ENCODE assay signal across 24 mouse cellular contexts in the genomic region with DNA sequence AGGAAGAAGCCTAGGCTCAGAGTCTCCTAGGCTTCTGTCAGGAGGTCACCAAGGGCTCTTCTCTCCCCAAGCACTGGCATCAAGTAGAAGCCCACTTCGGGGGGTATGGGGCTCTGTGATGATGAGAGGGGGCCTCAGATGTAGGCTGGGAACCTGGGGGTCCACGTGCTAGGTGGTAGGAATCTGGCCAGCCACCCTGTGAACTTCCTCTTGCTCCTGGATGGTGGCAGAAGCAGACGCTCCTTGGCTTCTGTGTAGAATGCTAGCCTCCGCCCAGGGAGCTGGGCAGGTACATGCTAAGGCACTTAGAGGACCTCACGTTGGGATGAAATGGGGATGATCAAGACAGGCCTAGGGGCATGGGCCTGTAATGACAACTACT. TPM values are rescaled to one million over a fixed set of nuclear protein-coding genes. Genes with fewer than 3 reads are reported as not detected.
DNase-seq lines count a peak whose midpoint lies in the region; ATAC-seq and TF ChIP-seq lines count a peak whose summit lies in the region.
"Had no signal": no experiment of that assay in that cellular context is flagged by ENCODE, and none has a peak within 500 bp of the region (broad histone marks: within the 10 kb centered on the region; RNA-seq: fewer than 3 reads in every experiment).

No protein-coding gene starts in this region.

- TF ChIP-seq RAD21 in CH12.LX (IDR thresholded peaks at IDR 0.05; ENCODE audit: low read depth, low read length): no peak

- no peak overlapping the region for H3K9ac ChIP-seq in neural tube, embryonic 11.5 days (ENCODE audit: low read length)
- peak overlapping the region; percentile 27 for H3K9ac ChIP-seq in CH12.LX (ENCODE audit: insufficient read depth, low read depth)
- no peak overlapping the region for H3K9ac ChIP-seq in stomach, postnatal 0 days (ENCODE audit: low read length)
- H3K9ac ChIP-seq: hindbrain, embryonic 12.5 days; limb, embryonic 13.5 days; liver, embryonic 13.5 days; lung, embryonic 14.5 days; neural tube, embryonic 13.5 days; stomach, embryonic 15.5 days had no signal

- H3K9me3 ChIP-seq in neural tube, embryonic 11.5 days (ENCODE audit: control insufficient read depth, low read length): no peaks in the 10 kb centered on the region
- H3K9me3 ChIP-seq in CH12.LX (replicated peaks; ENCODE audit: low read length): peaks cover 6% of the 10 kb centered on the region
- no peaks in the 10 kb centered on the region for H3K9me3 ChIP-seq in stomach, postnatal 0 days (ENCODE audit: control insufficient read depth, low read length)
- H3K9me3 ChIP-seq: forebrain, embryonic 10.5 days; hindbrain, embryonic 12.5 days; neural tube, embryonic 13.5 days; stomach, embryonic 15.5 days had no signal

- dilution Hi-C loops in CH12.LX (cut with MboI; ENCODE audit: extremely low pct_ligation_motif_present, extremely low pct_unique_long_range_greater_than_20kb, low sequenced_read_pairs): no loop called here

- H3K79me2 ChIP-seq in CH12.LX (replicated peaks; ENCODE audit: control insufficient read depth, extremely low read depth, insufficient read depth, poor library complexity, severe bottlenecking): no peaks in the 10 kb centered on the region
- peaks cover 61% of the 10 kb centered on the region for H3K79me2 ChIP-seq in macrophage (ENCODE audit: inconsistent target)

- no peak overlapping the region for H3K27ac ChIP-seq in neural tube, embryonic 11.5 days (ENCODE audit: low read depth, low read length)
- H3K27ac ChIP-seq in CH12.LX (ENCODE audit: insufficient read depth, low read depth): peak overlapping the region; percentile 68
- H3K27ac ChIP-seq in macrophage: peak overlapping the region; percentile 33
- no peak overlapping the region for H3K27ac ChIP-seq in stomach, postnatal 0 days (replicated peaks)
- H3K27ac ChIP-seq: forebrain, embryonic 10.5 days; hindbrain, embryonic 12.5 days; limb, embryonic 13.5 days; liver, embryonic 13.5 days; neural tube, embryonic 13.5 days; stomach, embryonic 15.5 days had no signal

- 88% methylated on average over 5 of the region's 5 CpGs for WGBS in neural tube, embryonic 11.5 days
- WGBS in macrophage (ENCODE audit: missing documents): 69% methylated on average over 5 of the region's 5 CpGs
- WGBS in stomach, postnatal 0 days: 73% methylated on average over 5 of the region's 5 CpGs

- H3K36me3 ChIP-seq in neural tube, embryonic 11.5 days (ENCODE audit: control insufficient read depth, insufficient read depth, low read length): no peaks in the 10 kb centered on the region
- H3K36me3 ChIP-seq in CH12.LX (replicated peaks in 1 of 2; ENCODE audit: control insufficient read depth in 1 of 2, insufficient read depth in 1 of 2, low read length in 1 of 2) (peaks cover 0 to 38% of the 10 kb centered on the region in 2 experiments), macrophage (ENCODE audit: inconsistent target) (peaks cover 65% of the 10 kb centered on the region)
- H3K36me3 ChIP-seq in stomach, postnatal 0 days (ENCODE audit: control insufficient read depth, insufficient read depth, low read length): no peaks in the 10 kb centered on the region; the same call in 1 of the 2 replicates
- H3K36me3 ChIP-seq: limb, embryonic 13.5 days; stomach, embryonic 15.5 days had no signal

- no peak for TF ChIP-seq EP300 in CH12.LX (IDR thresholded peaks at IDR 0.05; ENCODE audit: low read length)
- no peak for TF ChIP-seq EP300 in stomach, postnatal 0 days (optimal IDR thresholded peaks at IDR 0.05)

- TF ChIP-seq CTCF in CH12.LX (conservative IDR thresholded peaks at IDR 0.05 in 1 of 2, IDR thresholded peaks at IDR 0.05 in 1 of 2; ENCODE audit: low read depth in 2 of 2, low read length in 2 of 2): no peak
- TF ChIP-seq CTCF in stomach, postnatal 0 days (IDR thresholded peaks at IDR 0.05; ENCODE audit: low read depth): no peak

- no peak overlapping the region for H3K4me2 ChIP-seq in neural tube, embryonic 11.5 days (ENCODE audit: low read depth)
- peak overlapping the region; percentile 52 for H3K4me2 ChIP-seq in CH12.LX (ENCODE audit: insufficient read depth, low read depth, poor library complexity, severe bottlenecking)
- H3K4me2 ChIP-seq in stomach, postnatal 0 days (replicated peaks; ENCODE audit: low read depth): no peak overlapping the region
- H3K4me2 ChIP-seq: heart, embryonic 11.5 days; hindbrain, embryonic 12.5 days; limb, embryonic 13.5 days; liver, embryonic 13.5 days; lung, embryonic 14.5 days; neural tube, embryonic 13.5 days; stomach, embryonic 15.5 days had no signal

- in situ Hi-C loops in CH12.LX (cut with MboI; ENCODE audit: low pct_ligation_motif_present, low pct_unique_long_range_greater_than_20kb, low sequenced_read_pairs): no loop called here

- TF ChIP-seq POLR2A in CH12.LX (IDR thresholded peaks at IDR 0.05; ENCODE audit: low read depth, low read length): no peak

- H3K27me3 ChIP-seq in neural tube, embryonic 11.5 days (ENCODE audit: control insufficient read depth, insufficient read depth, low read length): no peaks in the 10 kb centered on the region
- H3K27me3 ChIP-seq in CH12.LX (replicated peaks): no peaks in the 10 kb centered on the region
- no peaks in the 10 kb centered on the region for H3K27me3 ChIP-seq in stomach, postnatal 0 days (ENCODE audit: control insufficient read depth, insufficient read depth, low read length)
- H3K27me3 ChIP-seq: hindbrain, embryonic 12.5 days; limb, embryonic 13.5 days; liver, embryonic 13.5 days; neural tube, embryonic 13.5 days; Patski; stomach, embryonic 15.5 days had no signal

- DNase-seq in heart, adult 11 months: peak; percentile 91
- DNase-seq in heart, adult 9 months (ENCODE audit: low spot score in 2 of 2): no peak
- DNase-seq in neural tube, embryonic 11.5 days (ENCODE audit: low spot score): peak; percentile 2
- no peak for DNase-seq in neural tube, embryonic 10.5 days (ENCODE audit: extremely low spot score, low spot score)
- no peak for DNase-seq in CH12.LX (ENCODE audit: extremely low read depth)
- DNase-seq in stomach, postnatal 0 days (ENCODE audit: low spot score): no peak
- DNase-seq: adrenal gland, postnatal 36 days; kidney, postnatal 14 days; layer of hippocampus, postnatal 36 days; liver, embryonic 13.5 days; lung, embryonic 14.5 days; lung, postnatal 36 days; midbrain, embryonic 14.5 days; retina, postnatal 1 day; right cerebral cortex, postnatal 25 days had no signal

- H3K4me3 ChIP-seq in neural tube, embryonic 11.5 days (ENCODE audit: low read depth, low read length): no peak overlapping the region
- H3K4me3 ChIP-seq in CH12.LX (replicated peaks in 1 of 3; ENCODE audit: low read depth in 2 of 3, low read length in 2 of 3, poor library complexity in 1 of 3) (peak overlapping the region in 1 of 3 experiments; percentile 25), macrophage (ENCODE audit: inconsistent target) (no peak overlapping the region)
- H3K4me3 ChIP-seq in stomach, postnatal 0 days (ENCODE audit: low read depth, low read length): no peak overlapping the region
- H3K4me3 ChIP-seq: forebrain, embryonic 10.5 days; hindbrain, embryonic 12.5 days; limb, embryonic 13.5 days; liver, embryonic 13.5 days; neural tube, embryonic 13.5 days; stomach, embryonic 15.5 days had no signal

- no peak for ATAC-seq in neural tube, embryonic 11.5 days (ENCODE audit: insufficient read depth, low FRiP score, low TSS enrichment)
- ATAC-seq in stomach, postnatal 0 days (ENCODE audit: low FRiP score, low TSS enrichment): no peak
- ATAC-seq: Patski had no signal

- no peaks in the 10 kb centered on the region for H3K4me1 ChIP-seq in neural tube, embryonic 11.5 days (ENCODE audit: control insufficient read depth, insufficient read depth, low read length)
- peaks cover 45 to 79% of the 10 kb centered on the region in 2 experiments for H3K4me1 ChIP-seq in CH12.LX (ENCODE audit: control insufficient read depth in 1 of 2, insufficient read depth in 2 of 2)
- peaks cover 4% of the 10 kb centered on the region; the same call in 1 of the 2 replicates for H3K4me1 ChIP-seq in stomach, postnatal 0 days (replicated peaks; ENCODE audit: control insufficient read depth, insufficient read depth)
- H3K4me1 ChIP-seq: hindbrain, embryonic 12.5 days had no signal

RNA-seq across cellular contexts. Expression of a gene that starts 26.5 kb away (rescaled TPM):
- polyA plus RNA-seq in neural tube, embryonic 11.5 days (2014; fragmentation: Nextera tagmentation; extraction: Ambion mirVana): 90.5 TPM in 2 replicates
- 61.8 and 75.8 TPM in 2 replicates for total RNA-seq in CH12.LX (2012; rRNA removed)
- total RNA-seq in CH12.LX (2014; rRNA removed): 80.7 and 84.6 TPM in 2 replicates
- 243 and 290 TPM in 2 replicates for polyA plus RNA-seq in CH12.LX (2012; ENCODE audit: insufficient read length, low read depth)
- total RNA-seq in macrophage (2018; cell fraction: chromatin; rRNA removed): 100 to 1,000 TPM in 25 of 26 experiments, 10 to 100 TPM in 1; 81.1 to 352 (median 282) TPM
- total RNA-seq in macrophage (2018; cell fraction: cytosol; rRNA removed): 100 to 1,000 TPM; 242 to 357 (median 310) TPM
- 100 to 1,000 TPM in 25 of 26 experiments, 10 to 100 TPM in 1; 98.7 to 332 (median 234) TPM for total RNA-seq in macrophage (2018; cell fraction: nucleus; rRNA removed)
- 282 to 582 TPM (median 340 TPM) in 3 replicates for polyA plus RNA-seq in macrophage (2018)
- polyA plus RNA-seq in stomach, postnatal 0 days (2015; fragmentation: Nextera tagmentation; extraction: Ambion mirVana): 79.3 and 84.3 TPM in 2 replicates

RNA-seq across cellular contexts. Expression of a gene that starts 29.9 kb away (rescaled TPM):
- 5.6 and 6.6 TPM in 2 replicates for polyA plus RNA-seq in neural tube, embryonic 11.5 days (2014; fragmentation: Nextera tagmentation; extraction: Ambion mirVana)
- total RNA-seq in CH12.LX (2012; rRNA removed) (6.5 and 8.9 TPM in 2 replicates), CH12.LX (2014; rRNA removed) (3.5 and 5.0 TPM in 2 replicates)
- polyA plus RNA-seq in CH12.LX (2012; ENCODE audit: insufficient read length, low read depth) (6.8 and 8.8 TPM in 2 replicates), macrophage (2018) (250 to 450 TPM (median 359 TPM) in 3 replicates)
- total RNA-seq in macrophage (2018; cell fraction: chromatin; rRNA removed): 1,000 to 10,000 TPM in 1 of 26 experiments, 100 to 1,000 TPM in 23, 10 to 100 TPM in 2; 27.0 to 1,006 (median 669) TPM
- total RNA-seq in macrophage (2018; cell fraction: cytosol; rRNA removed): 100 to 1,000 TPM; 216 to 691 (median 376) TPM
- total RNA-seq in macrophage (2018; cell fraction: nucleus; rRNA removed): 1,000 to 10,000 TPM in 2 of 26 experiments, 100 to 1,000 TPM in 24; 102 to 1,167 (median 672) TPM
- polyA plus RNA-seq in stomach, postnatal 0 days (2015; fragmentation: Nextera tagmentation; extraction: Ambion mirVana): 5.7 and 6.4 TPM in 2 replicates

RNA-seq across cellular contexts. Expression of a gene that starts 48.1 kb away (rescaled TPM):
- 4.4 and 4.8 TPM in 2 replicates for polyA plus RNA-seq in neural tube, embryonic 11.5 days (2014; fragmentation: Nextera tagmentation; extraction: Ambion mirVana)
- 0.59 and 0.76 TPM in 2 replicates for total RNA-seq in CH12.LX (2012; rRNA removed)
- total RNA-seq in CH12.LX (2014; rRNA removed): 0.24 and 0.28 TPM in 2 replicates
- 0.76 and 0.90 TPM in 2 replicates for polyA plus RNA-seq in CH12.LX (2012; ENCODE audit: insufficient read length, low read depth)
- 10 to 100 TPM; 12.1 to 48.5 (median 29.0) TPM for total RNA-seq in macrophage (2018; cell fraction: chromatin; rRNA removed)
- 10 to 100 TPM in 24 of 26 experiments, 1 to 10 TPM in 2; 8.5 to 34.5 (median 14.6) TPM for total RNA-seq in macrophage (2018; cell fraction: cytosol; rRNA removed)
- 10 to 100 TPM; 17.7 to 87.3 (median 37.1) TPM for total RNA-seq in macrophage (2018; cell fraction: nucleus; rRNA removed)
- 8.6 to 19.0 TPM (median 16.2 TPM) in 3 replicates for polyA plus RNA-seq in macrophage (2018)
- 2.8 and 2.9 TPM in 2 replicates for polyA plus RNA-seq in stomach, postnatal 0 days (2015; fragmentation: Nextera tagmentation; extraction: Ambion mirVana)
- total RNA-seq: megakaryocyte-erythroid progenitor cell, adult 5-6 weeks had no signal

RNA-seq across cellular contexts. Expression of a gene that starts 51.5 kb away (rescaled TPM):
- 0.50 and 0.56 TPM in 2 replicates for polyA plus RNA-seq in neural tube, embryonic 11.5 days (2014; fragmentation: Nextera tagmentation; extraction: Ambion mirVana)
- 0.63 and 0.72 TPM in 2 replicates for total RNA-seq in CH12.LX (2012; rRNA removed)
- 0.17 and 0.31 TPM in 2 replicates for total RNA-seq in CH12.LX (2014; rRNA removed)
- 0.76 and 1.1 TPM in 2 replicates for polyA plus RNA-seq in CH12.LX (2012; ENCODE audit: insufficient read length, low read depth)
- 10 to 100 TPM in 15 of 26 experiments, 1 to 10 TPM in 11; 3.7 to 22.4 (median 10.8) TPM for total RNA-seq in macrophage (2018; cell fraction: chromatin; rRNA removed)
- 1 to 10 TPM; 4.2 to 7.6 (median 6.1) TPM for total RNA-seq in macrophage (2018; cell fraction: cytosol; rRNA removed)
- total RNA-seq in macrophage (2018; cell fraction: nucleus; rRNA removed): 10 to 100 TPM in 9 of 26 experiments, 1 to 10 TPM in 17; 3.4 to 18.3 (median 7.3) TPM
- polyA plus RNA-seq in macrophage (2018): 6.6 to 7.4 TPM (median 7.1 TPM) in 3 replicates
- polyA plus RNA-seq in stomach, postnatal 0 days (2015; fragmentation: Nextera tagmentation; extraction: Ambion mirVana): 2.7 and 3.5 TPM in 2 replicates

Comparison
In these comparisons a context has a peak if more than half of its experiments do, and no peak if none do; other contexts are left out.
1. DNase-seq: peak in heart, adult 11 months (single experiment) and neural tube, embryonic 11.5 days (single experiment); none in heart, adult 9 months (0 of 2), neural tube, embryonic 10.5 days (single experiment), CH12.LX (single experiment) and stomach, postnatal 0 days (single experiment).
2. H3K27ac ChIP-seq: peak in CH12.LX (single experiment) and macrophage (single experiment); none in neural tube, embryonic 11.5 days (single experiment) and stomach, postnatal 0 days (single experiment).
3. RNA of a gene that starts 29.9 kb away (polyA plus RNA-seq): 250 to 450 TPM in macrophage; 6.8 to 8.8 TPM in CH12.LX, 5.7 to 6.4 TPM in stomach, postnatal 0 days and 5.6 to 6.6 TPM in neural tube, embryonic 11.5 days; every median in the first group is over 10 times any median in the second.